Mouse (Mus musculus) heart, embryonic 13.5 days (tissue): ENCODE measurements around the gene Adam26b. TPM values are rescaled to one million over a fixed set of nuclear protein-coding genes. Genes with fewer than 3 reads are reported as not detected.
"Not testable (repeated sequence)": the region's sequence is repeated elsewhere in the genome, so short reads cannot be mapped to it uniquely, and the experiment has no call there.

Source experiments
- ATAC-seq: fragments of 200-750 bp; cut with Nextera tagmentation; 2 replicates; pipeline ENCODE4 v1.8.0; 2017; ENCODE audit warnings: moderate TSS enrichment; ENCODE audit not compliant: insufficient number of reproducible peaks, low FRiP score, low TSS enrichment; ENCODE audit errors: extremely low read depth
- H3K27ac ChIP-seq: fragments of 300-500 bp; sonication (generic); replicated peaks from 2 replicates; pipeline ENCODE4 v1.5.1; 2015; ENCODE audit warnings: moderate library complexity, mild to moderate bottlenecking, inconsistent platforms
- H3K27me3 ChIP-seq: fragments of 300-500 bp; sonication (generic); replicated peaks from 2 replicates; pipeline ENCODE4 v1.6.1; 2015; ENCODE audit warnings: mild to moderate bottlenecking, inconsistent platforms
- H3K36me3 ChIP-seq: fragments of 300-500 bp; sonication (generic); 2 replicates; pipeline ENCODE4 v1.6.1; 2015; ENCODE audit warnings: mild to moderate bottlenecking, inconsistent platforms
- H3K4me1 ChIP-seq: fragments of 300-500 bp; sonication (generic); 2 replicates; pipeline ENCODE4 v1.6.1; 2015; ENCODE audit warnings: inconsistent platforms
- H3K4me2 ChIP-seq: fragments of 300-500 bp; sonication (generic); 2 replicates; pipeline ENCODE4 v1.6.1; 2015; ENCODE audit warnings: inconsistent platforms, mild to moderate bottlenecking, moderate library complexity
- H3K4me3 ChIP-seq: fragments of 300-500 bp; sonication (generic); 2 replicates; pipeline ENCODE4 v1.5.1; 2015; ENCODE audit warnings: moderate library complexity, mild to moderate bottlenecking, inconsistent platforms
- H3K9ac ChIP-seq: fragments of 300-500 bp; sonication (generic); 2 replicates; pipeline ENCODE4 v1.6.1; 2015; ENCODE audit warnings: inconsistent platforms, mild to moderate bottlenecking, moderate library complexity
- H3K9me3 ChIP-seq: fragments of 300-500 bp; sonication (generic); 2 replicates; pipeline ENCODE4 v1.6.1; 2016; ENCODE audit warnings: inconsistent platforms
- WGBS: fragments of 180-500 bp; shearing (Covaris S2); methylation state at CpG from one replicate; pipeline ENCODE4 v1.1.7; 2015; ENCODE audit warnings: mixed read lengths; 5-methylcytosine and 5-hydroxymethylcytosine counted together
- polyA plus RNA-seq: library from polyadenylated mRNA; unstranded; fragments of >200 nt; fragmentation: Nextera tagmentation; extraction: Ambion mirVana; gene quantifications from 2 replicates; pipeline ENCODE4 v1.2.1, GENCODE M21; 2015

The Adam26b gene
- not detected in 2 replicates for polyA plus RNA-seq

DNA sequence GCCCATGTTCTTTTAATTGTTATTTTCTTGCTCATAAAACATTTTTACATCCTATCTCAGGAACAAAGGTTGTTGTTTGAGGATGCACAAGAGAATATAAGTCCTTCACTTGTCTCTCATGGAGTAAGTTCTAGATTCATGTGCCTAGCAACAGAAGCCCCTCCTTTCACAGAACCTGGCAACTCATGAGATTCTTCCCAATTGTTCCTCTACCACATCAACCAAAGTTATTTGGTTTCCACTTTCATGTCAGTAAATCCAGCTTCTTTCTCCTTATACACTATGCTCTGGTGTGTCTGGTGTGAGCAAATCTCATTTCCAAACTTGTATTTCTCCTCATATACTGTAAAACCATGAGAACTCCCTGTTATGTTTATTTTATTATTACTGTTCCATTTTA lies at the start of gene Adam26b:
Adam26b (minus strand) TSS at position 101 of the 400 bp plus-strand sequence.
- ATAC-seq, result not testable (repeated sequence)

GRCm38 (mm10) chr8:43576607-43577006 lies 48.7 kb upstream of the Adam26b start, which contains the start of gene Adam26a:
Gene Adam26a, minus strand, starts transcription at chr8:43576707.
- ATAC-seq, H3K4me3 ChIP-seq, H3K9me3 ChIP-seq, H3K4me2 ChIP-seq, H3K9ac ChIP-seq, H3K4me1 ChIP-seq, H3K36me3 ChIP-seq, H3K27ac ChIP-seq, H3K27me3 ChIP-seq: not testable (repeated sequence)
- 88% methylated on average over 2 of the region's 2 CpGs for WGBS

More for the DNA sequence above, at the start of gene Adam26b:
- H3K27me3 ChIP-seq, H3K9me3 ChIP-seq, H3K4me3 ChIP-seq, H3K4me2 ChIP-seq, H3K4me1 ChIP-seq, H3K36me3 ChIP-seq, H3K9ac ChIP-seq, H3K27ac ChIP-seq: not testable (repeated sequence)

Other genes with a start within 250 kb of the Adam26b start
- gene Zfp42, start 221.1 kb downstream of the Adam26b start, polyA plus RNA-seq, result not detected in 2 replicates
- not detected in 2 replicates for gene Adam26a, start 48.6 kb upstream of the Adam26b start, polyA plus RNA-seq
- gene Gm5346, start 99.2 kb upstream of the Adam26b start, polyA plus RNA-seq, result not detected in 2 replicates
- not detected in 2 replicates for gene Adam34, start 181.9 kb upstream of the Adam26b start, polyA plus RNA-seq